Mouse (Mus musculus): ENCODE measurements at regions not wholly inside any gene's neighbourhood (a gene's known extent, or its start where the extent isn't known, plus 50 kb on each side); places are given as distances from the start of the nearest gene placed in this dataset.

DNA sequence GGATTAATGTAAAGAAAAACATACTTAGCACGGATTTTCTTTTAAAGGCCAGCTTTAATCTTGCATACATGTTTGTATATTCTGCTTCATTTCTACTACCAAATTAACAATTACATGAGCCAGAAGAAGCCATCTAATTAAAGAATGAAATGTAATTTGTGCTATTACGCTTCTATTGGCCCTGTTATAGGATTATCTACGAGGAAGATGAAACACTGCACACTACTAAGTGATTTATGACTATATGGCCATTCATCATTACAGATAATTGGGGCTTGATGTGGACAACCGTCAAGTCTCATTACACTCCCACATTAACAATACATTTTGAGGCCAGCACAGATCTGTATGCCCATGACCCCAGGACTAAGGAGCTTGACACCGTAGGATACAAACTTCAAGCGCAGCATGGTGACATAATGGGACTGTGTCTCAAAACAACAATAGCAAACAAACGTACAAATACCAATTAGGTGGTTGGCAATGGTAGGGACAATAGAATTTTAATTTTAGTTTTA, 129.7 kb upstream of the Syt1 start:
- TF ChIP-seq CTCF (IDR thresholded peaks at IDR 0.05; ENCODE audit: borderline replicate concordance, extremely low read depth, insufficient read depth, insufficient read length) = no peak
- no peak for TF ChIP-seq POLR2A (IDR thresholded peaks at IDR 0.05; ENCODE audit: borderline replicate concordance, extremely low read depth, insufficient read depth, insufficient read length, poor library complexity, severe bottlenecking)
